Mouse (Mus musculus) midbrain, embryonic 14.5 days (tissue): ENCODE data around the gene Pdcd4. TPM values are rescaled to one million over a fixed set of nuclear protein-coding genes. Genes with fewer than 3 reads are reported as not detected.

Experiments
- ATAC-seq: fragments of 200-750 bp; cut with Nextera tagmentation; 2 replicates; pipeline ENCODE4 v1.8.0; 2017; ENCODE audit warnings: moderate number of reproducible peaks, moderate library complexity; ENCODE audit not compliant: low FRiP score, low TSS enrichment
- DNase-seq: peaks from one replicate; pipeline ENCODE4 v3.0.0-alpha.2; 2015
- H3K27ac ChIP-seq: fragments of 300-500 bp; sonication (generic); replicated peaks from 2 replicates; pipeline ENCODE4 v1.5.1; 2014; ENCODE audit warnings: mild to moderate bottlenecking, low read depth, low read length, moderate library complexity
- H3K27me3 ChIP-seq: fragments of 300-500 bp; sonication (generic); 2 replicates; pipeline ENCODE4 v1.6.1; 2014; ENCODE audit warnings: low read length, control low read depth, mixed read lengths; ENCODE audit not compliant: control insufficient read depth, insufficient read depth
- H3K36me3 ChIP-seq: fragments of 300-500 bp; sonication (generic); 2 replicates; pipeline ENCODE4 v1.6.1; 2014; ENCODE audit warnings: low read length, control low read depth; ENCODE audit not compliant: control insufficient read depth, insufficient read depth
- H3K4me1 ChIP-seq: fragments of 300-500 bp; sonication (generic); 2 replicates; pipeline ENCODE4 v1.6.1; 2014; ENCODE audit warnings: mild to moderate bottlenecking, antibody characterized with exemption, low read length, control low read depth; ENCODE audit not compliant: control insufficient read depth, insufficient read depth
- H3K4me2 ChIP-seq: fragments of 300-500 bp; sonication (generic); 2 replicates; pipeline ENCODE4 v1.6.1; 2014; ENCODE audit warnings: mild to moderate bottlenecking, low read length, moderate library complexity
- H3K4me3 ChIP-seq: fragments of 300-500 bp; sonication (generic); replicated peaks from 2 replicates; pipeline ENCODE4 v1.5.1; 2014; ENCODE audit warnings: low read depth, low read length
- H3K9ac ChIP-seq: fragments of 300-500 bp; sonication (generic); replicated peaks from 2 replicates; pipeline ENCODE4 v1.6.1; 2014; ENCODE audit warnings: mild to moderate bottlenecking, low read length, moderate library complexity
- H3K9me3 ChIP-seq: fragments of 300-500 bp; sonication (generic); 2 replicates; pipeline ENCODE4 v1.6.1; 2016; ENCODE audit warnings: low read length, control low read depth, mixed read lengths; ENCODE audit not compliant: control insufficient read depth
- WGBS: fragments of 180-500 bp; shearing (Covaris S2); extraction: QIAGEN DNeasy Blood & Tissue Kit; methylation state at CpG from one replicate; pipeline ENCODE4 v1.1.7; 2014; 5-methylcytosine and 5-hydroxymethylcytosine counted together
- polyA plus RNA-seq: library from polyadenylated mRNA; unstranded; fragments of >200 nt; fragmentation: Nextera tagmentation; extraction: Ambion mirVana; gene quantifications from 2 replicates; pipeline ENCODE4 v1.2.1, GENCODE M21; 2014

Pdcd4 gene
- polyA plus RNA-seq, 1 experiment from 2014 or later: 73.9 TPM

DNA sequence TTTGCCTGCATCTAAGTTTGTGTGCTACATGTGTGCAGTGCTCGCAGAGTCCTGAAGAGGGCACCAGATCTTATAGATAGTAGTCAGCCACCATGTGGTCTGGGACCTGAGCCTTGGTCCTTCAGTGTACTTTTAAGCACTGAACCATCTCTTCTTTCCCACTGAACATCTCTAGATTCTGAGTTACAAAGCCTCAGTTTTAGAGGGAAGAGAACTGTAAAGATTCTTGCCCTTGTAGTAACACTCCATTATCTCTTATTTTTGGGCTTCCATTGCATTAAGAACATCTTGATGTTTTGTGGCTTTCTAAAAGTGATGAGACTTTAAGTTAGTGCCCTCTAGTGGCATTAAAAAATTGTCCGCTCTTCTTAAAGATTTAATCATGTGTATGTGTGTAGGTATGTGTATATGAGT lies 33.3 kb downstream of the Pdcd4 start:
- DNase-seq (peak; percentile 84), ATAC-seq (no peak)
- Histone ChIP-seq H3K27me3 (no peaks in the 10 kb centered on the region), H3K4me2 (no peak overlapping the region), H3K4me3 (no peak overlapping the region), H3K4me1 (no peaks in the 10 kb centered on the region), H3K9ac (no peak overlapping the region), H3K36me3 (peaks cover 64% of the 10 kb centered on the region), H3K27ac (no peak overlapping the region), H3K9me3 (no peaks in the 10 kb centered on the region)
- WGBS: 88% methylated on average over 2 of the region's 2 CpGs

GRCm38 (mm10) chr19:53926705-53927104 lies 34.7 kb downstream of the Pdcd4 start:
- no peak overlapping the region for H3K9ac ChIP-seq
- H3K27ac ChIP-seq: no peak overlapping the region
- no peak overlapping the region for H3K4me2 ChIP-seq
- ATAC-seq: no peak
- no peak overlapping the region for H3K4me3 ChIP-seq
- WGBS: 94% methylated on average over 1 of the region's 1 CpGs
- H3K27me3 ChIP-seq: no peaks in the 10 kb centered on the region
- H3K36me3 ChIP-seq: peaks cover 64% of the 10 kb centered on the region
- no peaks in the 10 kb centered on the region for H3K9me3 ChIP-seq
- no peak for DNase-seq
- H3K4me1 ChIP-seq: no peaks in the 10 kb centered on the region

DNA sequence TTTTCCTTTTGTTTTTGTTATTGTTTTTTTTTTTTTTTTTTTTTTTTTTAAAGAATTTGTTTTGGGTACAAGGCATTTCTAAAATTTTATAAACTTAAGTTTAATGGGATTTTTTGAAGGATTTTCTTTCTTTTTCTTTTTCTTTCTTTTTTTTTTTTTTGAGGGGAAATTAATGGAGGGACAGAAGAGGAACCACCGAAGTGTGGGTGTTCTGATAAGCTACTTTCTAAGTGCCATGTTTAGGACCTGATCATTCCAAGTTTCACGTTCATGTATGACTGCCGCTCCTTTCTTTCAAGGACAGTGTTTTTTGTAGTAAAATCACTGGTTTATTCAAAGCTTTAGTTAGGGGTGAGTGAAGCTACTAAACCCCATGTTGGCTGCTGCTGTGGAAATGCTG lies 37.2 kb downstream of the Pdcd4 start:
- no peak overlapping the region for H3K4me3 ChIP-seq
- no peak for DNase-seq
- ATAC-seq: no peak
- H3K9me3 ChIP-seq: no peaks in the 10 kb centered on the region
- 97% methylated on average over 3 of the region's 3 CpGs for WGBS
- no peak overlapping the region for H3K9ac ChIP-seq
- H3K27me3 ChIP-seq: no peaks in the 10 kb centered on the region
- H3K36me3 ChIP-seq: peaks cover 64% of the 10 kb centered on the region
- H3K4me2 ChIP-seq: no peak overlapping the region
- no peak overlapping the region for H3K27ac ChIP-seq
- no peaks in the 10 kb centered on the region for H3K4me1 ChIP-seq

DNA sequence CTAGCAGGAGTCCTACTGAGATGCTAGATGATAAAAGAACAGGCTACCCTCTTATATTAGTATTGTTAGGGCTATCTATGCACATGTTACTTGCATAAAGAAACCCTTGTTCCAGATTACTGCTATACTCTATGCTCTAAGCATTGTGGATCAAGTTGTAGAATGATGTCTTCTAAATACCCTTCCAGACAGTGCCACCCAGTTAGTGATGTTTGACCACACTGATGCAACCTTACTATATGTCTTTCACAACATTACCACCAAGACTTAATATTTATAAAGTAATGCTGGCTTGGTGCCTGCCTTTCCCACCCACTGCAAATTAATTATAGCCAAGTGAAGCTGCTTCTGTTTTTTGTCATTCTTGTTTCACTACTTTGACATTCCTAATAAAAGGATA lies 41.0 kb downstream of the Pdcd4 start:
- H3K4me1 ChIP-seq: no peaks in the 10 kb centered on the region
- H3K36me3 ChIP-seq: peaks cover 53% of the 10 kb centered on the region
- no peak overlapping the region for H3K4me2 ChIP-seq
- H3K4me3 ChIP-seq: no peak overlapping the region
- no peak overlapping the region for H3K27ac ChIP-seq
- ATAC-seq (no peak), DNase-seq (no peak)
- H3K27me3 ChIP-seq: no peaks in the 10 kb centered on the region
- no peak overlapping the region for H3K9ac ChIP-seq
- no peaks in the 10 kb centered on the region for H3K9me3 ChIP-seq

GRCm38 (mm10) chr19:53934046-53934445 lies 42.0 kb downstream of the Pdcd4 start:
- Histone ChIP-seq H3K9me3 (no peaks in the 10 kb centered on the region), H3K4me1 (no peaks in the 10 kb centered on the region), H3K36me3 (peaks cover 50% of the 10 kb centered on the region), H3K27ac (no peak overlapping the region), H3K4me2 (no peak overlapping the region), H3K4me3 (no peak overlapping the region), H3K9ac (no peak overlapping the region), H3K27me3 (no peaks in the 10 kb centered on the region)
- ATAC-seq: no peak
- no peak for DNase-seq

DNA sequence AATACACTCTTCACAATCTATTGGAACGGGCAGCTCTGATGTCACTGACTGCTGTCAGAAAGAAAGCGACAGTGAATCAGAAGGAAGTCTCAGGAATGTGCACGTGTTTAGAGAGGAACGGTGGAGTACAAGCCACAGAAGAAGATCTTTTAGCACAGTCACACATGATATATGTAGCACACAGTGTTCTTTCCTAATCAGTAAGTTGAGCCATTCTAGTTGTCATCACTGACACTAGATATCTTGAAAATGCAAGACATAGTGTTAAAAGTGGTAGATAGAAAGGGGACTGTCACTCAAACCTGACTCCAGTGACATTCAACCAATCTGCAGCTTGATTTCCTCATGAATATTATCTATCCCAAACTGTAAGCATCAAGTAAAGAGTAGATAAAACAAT lies 47.4 kb downstream of the Pdcd4 start:
- DNase-seq (no peak), ATAC-seq (no peak)
- H3K4me3 ChIP-seq: no peak overlapping the region
- H3K36me3 ChIP-seq: peaks cover 13% of the 10 kb centered on the region; the same call in 1 of the 2 replicates
- no peaks in the 10 kb centered on the region for H3K27me3 ChIP-seq
- WGBS: 91% methylated on average over 4 of the region's 4 CpGs
- H3K27ac ChIP-seq: no peak overlapping the region
- H3K4me2 ChIP-seq: no peak overlapping the region
- H3K9ac ChIP-seq: no peak overlapping the region
- no peaks in the 10 kb centered on the region for H3K9me3 ChIP-seq
- H3K4me1 ChIP-seq: peaks cover 4% of the 10 kb centered on the region

GRCm38 (mm10) chr19:53941139-53941538 lies 49.1 kb downstream of the Pdcd4 start:
- no peak overlapping the region for H3K9ac ChIP-seq
- no peak overlapping the region for H3K4me2 ChIP-seq
- H3K27ac ChIP-seq: no peak overlapping the region
- ATAC-seq (no peak), DNase-seq (no peak)
- H3K36me3 ChIP-seq: peaks cover 11% of the 10 kb centered on the region; the same call in 1 of the 2 replicates
- H3K27me3 ChIP-seq: no peaks in the 10 kb centered on the region
- H3K9me3 ChIP-seq: no peaks in the 10 kb centered on the region
- 90% methylated on average over 4 of the region's 4 CpGs for WGBS
- H3K4me3 ChIP-seq: no peak overlapping the region
- peaks cover 8% of the 10 kb centered on the region for H3K4me1 ChIP-seq

DNA sequence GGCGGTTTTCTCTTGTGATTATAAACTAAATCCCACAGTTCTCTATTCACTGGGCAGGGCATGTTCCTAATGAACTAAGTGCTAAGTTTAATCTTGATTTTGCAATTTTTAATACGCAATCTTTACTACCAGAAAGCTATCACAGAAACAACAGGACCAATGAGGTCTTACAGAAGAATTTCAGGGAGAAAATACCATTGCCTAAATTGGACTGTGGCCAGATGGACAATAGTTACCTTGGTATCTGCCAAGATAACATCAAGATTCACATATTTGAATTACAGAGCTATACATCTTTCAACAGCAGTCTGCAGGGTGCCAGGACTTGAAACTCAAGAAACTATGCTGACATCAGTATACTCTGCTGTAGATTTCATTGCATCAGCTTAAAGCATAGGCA lies 50.3 kb downstream of the Pdcd4 start:
- 93% methylated on average over 2 of the region's 2 CpGs for WGBS
- no peaks in the 10 kb centered on the region for H3K27me3 ChIP-seq
- peak overlapping the region; percentile 65; the same call in 1 of the 2 replicates for H3K4me2 ChIP-seq
- no peak overlapping the region for H3K4me3 ChIP-seq
- peaks cover 13% of the 10 kb centered on the region for H3K4me1 ChIP-seq
- H3K9ac ChIP-seq: no peak overlapping the region
- peaks cover 8% of the 10 kb centered on the region; the same call in 1 of the 2 replicates for H3K36me3 ChIP-seq
- ATAC-seq (no peak), DNase-seq (no peak)
- no peak overlapping the region for H3K27ac ChIP-seq
- no peaks in the 10 kb centered on the region for H3K9me3 ChIP-seq

- ATAC-seq (peak; percentile 95), DNase-seq (peak; percentile 99)
- 0 out of 2 replicates have a peak, but pooled peaks cover 3% of the 10 kb centered on the region for H3K36me3 ChIP-seq
- peaks cover 21% of the 10 kb centered on the region for H3K4me1 ChIP-seq
- no peaks in the 10 kb centered on the region for H3K9me3 ChIP-seq
- no peaks in the 10 kb centered on the region for H3K27me3 ChIP-seq
- under 1% methylated on average over 59 of the region's 62 CpGs for WGBS
- peak within 1 kb of the TSS; percentile 88 for H3K9ac ChIP-seq
- H3K4me3 ChIP-seq: peak within 1 kb of the TSS; percentile 79
- H3K4me2 ChIP-seq: peak within 1 kb of the TSS; percentile 66
- H3K27ac ChIP-seq: peak within 1 kb of the TSS; percentile 96
These were observed 52.1 kb downstream of the Pdcd4 start, which contains the start of the genes Shoc2 and Bbip1 for GRCm38 (mm10) chr19:53943802-53944785. Gene Shoc2, plus strand, starts transcription at chr19:53944306. Gene Bbip1, minus strand, starts transcription at chr19:53944627.
